Mouse (Mus musculus) c-Kit-positive CD71-positive TER-119-positive erythroid progenitor cells, embryonic 14.5 days (primary cell): ENCODE results near the gene Zfp13.

Experiments used
- DNase-seq: peaks from one replicate; pipeline ENCODE4 v3.0.0-alpha.2; 2013; ENCODE audit warnings: low spot score

The Zfp13 gene

DNA sequence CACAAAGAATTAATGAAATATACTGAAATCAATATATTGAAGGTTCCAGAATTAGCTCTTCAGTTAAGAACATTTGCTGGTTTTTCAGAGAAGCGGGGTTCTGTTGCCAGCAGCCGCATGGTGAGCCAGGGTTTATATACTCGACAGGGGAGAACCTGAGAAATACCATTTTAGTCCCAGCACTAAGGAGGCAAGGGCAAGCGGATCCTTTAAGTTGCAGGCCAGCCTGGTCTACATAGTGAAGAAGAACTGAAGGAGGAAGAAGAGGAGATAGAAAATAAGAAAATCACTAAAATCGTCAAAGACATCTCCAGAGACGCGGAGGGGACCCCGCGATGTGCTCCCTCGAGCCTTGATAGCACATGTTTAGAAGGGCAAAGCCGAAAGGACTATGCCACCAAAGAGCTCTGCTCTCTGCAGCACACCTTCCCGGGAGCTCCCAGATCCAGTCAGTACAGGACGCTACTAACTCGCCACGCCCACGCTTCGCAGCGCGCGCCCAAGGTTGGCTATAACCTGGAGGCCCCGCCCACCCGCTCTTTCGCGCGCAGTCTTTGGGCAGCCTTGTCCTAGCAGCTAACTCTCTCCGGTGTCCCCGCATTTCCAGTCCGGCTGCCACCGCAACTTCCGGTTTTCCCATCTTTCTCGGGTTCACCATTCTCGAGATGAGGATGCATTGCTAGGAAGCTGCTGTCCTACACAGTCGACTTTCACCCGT is 6.9 kb downstream of the Zfp13 start:
- DNase-seq, result peak; percentile 96

GRCm38 (mm10) chr17:23587253-23587652 is 12.0 kb downstream of the Zfp13 start:
- DNase-seq, result no peak

GRCm38 (mm10) chr17:23585721-23586491 is 13.4 kb downstream of the Zfp13 start:
- no peak for DNase-seq

- no peak for DNase-seq
Observed at GRCm38 (mm10) chr17:23584786-23585185, 14.5 kb downstream of the Zfp13 start.

GRCm38 (mm10) chr17:23575951-23576552 is 23.2 kb downstream of the Zfp13 start:
- no peak for DNase-seq

DNA sequence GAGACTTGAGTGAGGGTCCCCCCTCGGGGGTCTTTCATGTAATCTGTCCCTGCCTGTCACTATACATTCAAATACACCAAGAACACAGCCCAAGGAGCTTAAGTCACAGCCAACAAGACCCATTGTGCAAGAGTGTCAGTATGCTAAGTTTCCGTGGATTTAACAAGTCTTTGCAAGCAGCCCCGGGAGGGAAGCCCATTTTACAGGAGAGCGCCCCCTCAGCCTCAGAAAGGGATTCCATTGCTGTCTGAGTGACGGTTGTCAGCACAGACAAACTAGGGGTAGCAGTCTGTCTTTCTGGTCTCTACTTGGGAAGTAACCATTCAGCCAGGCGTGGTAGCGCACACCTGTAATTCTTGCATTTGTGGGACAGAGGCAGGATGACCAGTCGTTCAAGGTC is 25.2 kb downstream of the Zfp13 start:
- DNase-seq, result no peak

- DNase-seq, result no peak
Observed at GRCm38 (mm10) chr17:23572059-23572458, 27.2 kb downstream of the Zfp13 start.

- no peak for DNase-seq
Observed at GRCm38 (mm10) chr17:23571084-23571483, 28.2 kb downstream of the Zfp13 start.

DNA sequence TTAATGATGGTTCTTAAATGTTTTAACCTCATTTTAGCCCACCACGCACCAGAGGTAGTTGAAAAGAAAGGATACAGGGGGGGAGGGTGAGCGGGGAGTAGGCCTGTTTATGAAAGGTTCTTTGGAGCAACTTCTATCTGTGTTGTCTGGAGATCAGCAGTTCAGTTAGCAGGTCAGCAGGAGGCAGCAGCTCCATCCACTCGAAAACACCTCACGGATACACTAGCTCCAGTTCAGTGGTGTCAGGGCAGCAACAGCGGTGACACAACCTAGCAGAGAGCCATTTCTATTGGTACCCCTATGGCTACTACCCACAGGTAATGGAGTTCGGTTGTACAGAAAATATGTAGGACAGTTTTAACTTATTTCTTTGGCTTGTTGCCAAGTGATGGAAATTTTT is 29.3 kb downstream of the Zfp13 start:
- no peak for DNase-seq

- no peak for DNase-seq
Observed at GRCm38 (mm10) chr17:23568370-23568769, 30.9 kb downstream of the Zfp13 start.

DNA sequence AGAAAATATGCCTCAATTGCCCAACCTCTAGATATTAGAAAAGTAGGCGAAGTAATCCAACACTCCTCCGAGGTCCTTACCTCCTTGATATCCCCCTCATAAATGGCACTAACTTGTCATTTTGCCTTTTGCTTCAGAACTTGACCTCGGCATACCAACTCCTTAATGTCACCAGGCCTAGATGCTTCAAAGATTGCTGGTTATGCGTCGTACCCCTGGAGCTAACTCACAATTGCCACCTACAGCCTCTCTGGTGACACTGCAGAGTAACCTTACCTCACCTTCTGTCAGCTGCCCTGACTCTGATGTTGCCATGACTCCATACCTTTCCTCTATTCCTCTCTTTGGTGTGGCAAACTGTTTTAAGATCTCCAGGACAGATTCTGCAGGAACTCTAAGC is 32.5 kb downstream of the Zfp13 start:
- no peak for DNase-seq

- no peak for DNase-seq
Observed at GRCm38 (mm10) chr17:23564368-23564715, 34.9 kb downstream of the Zfp13 start.

- DNase-seq, result peak; percentile 95
Observed at GRCm38 (mm10) chr17:23563595-23564367, 35.5 kb downstream of the Zfp13 start, which contains the start of gene Zfp213. Gene Zfp213 (minus strand): TSS chr17:23564238.

GRCm38 (mm10) chr17:23559767-23560166 is 39.5 kb downstream of the Zfp13 start:
- DNase-seq, result peak; percentile 62

DNA sequence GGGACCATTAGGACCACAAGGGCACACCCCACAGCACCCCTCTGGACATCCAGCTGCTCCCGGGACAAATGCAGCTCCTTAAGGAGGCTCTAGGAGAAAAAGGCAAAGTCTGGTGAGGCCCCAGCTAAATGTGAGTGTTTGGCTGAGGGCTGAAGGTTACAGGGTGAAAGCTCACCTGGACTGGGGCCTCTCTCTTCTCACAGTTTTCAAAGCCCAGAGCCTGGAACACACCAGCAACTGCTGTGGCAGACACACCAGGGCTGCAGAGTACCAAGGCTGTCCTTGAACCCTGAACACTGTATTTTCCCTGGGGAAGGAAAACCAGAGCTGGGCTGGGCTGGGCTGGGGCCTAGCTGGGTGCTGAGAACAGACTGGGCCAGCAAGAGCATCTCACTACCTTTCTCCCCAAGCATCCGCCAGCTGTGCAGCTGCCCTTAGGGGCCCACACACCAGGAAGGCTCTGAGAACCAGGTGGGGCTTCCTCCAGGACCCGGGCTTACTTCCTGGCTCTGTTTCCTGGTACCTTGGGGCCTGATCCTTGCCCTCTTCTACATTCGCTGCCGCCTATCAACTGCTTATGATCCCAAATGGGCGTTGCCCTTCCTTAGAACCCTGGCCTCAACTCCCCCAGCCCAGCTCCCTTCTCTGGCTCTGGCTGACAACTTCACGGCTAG is 43.9 kb downstream of the Zfp13 start:
- no peak for DNase-seq

GRCm38 (mm10) chr17:23554321-23554720 is 45.0 kb downstream of the Zfp13 start:
- no peak for DNase-seq

DNA sequence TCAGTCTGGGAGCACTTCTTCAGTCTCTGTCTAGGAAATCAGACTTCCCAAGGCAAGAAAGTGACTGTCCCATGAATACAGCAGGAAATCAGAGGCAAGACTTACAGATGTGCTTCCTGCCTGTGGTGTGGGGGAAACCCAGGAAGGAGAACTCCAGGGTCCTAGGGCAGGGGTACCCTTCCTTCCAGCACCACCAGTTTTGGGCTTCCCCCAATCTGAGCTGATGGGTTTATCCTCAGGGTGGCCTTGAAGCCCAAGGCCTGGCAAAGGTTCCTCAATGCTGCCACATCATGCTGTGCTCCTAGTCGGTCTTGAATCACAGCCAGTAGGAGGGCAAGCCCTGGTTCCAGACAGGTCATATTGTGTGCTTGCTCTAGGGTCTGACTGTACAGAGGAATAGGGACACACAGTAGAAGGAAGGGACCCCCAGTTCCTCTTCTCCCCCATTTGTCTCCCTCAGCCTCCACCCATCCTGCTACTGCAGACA is 45.6 kb downstream of the Zfp13 start:
- no peak for DNase-seq

- DNase-seq, result no peak
Observed at GRCm38 (mm10) chr17:23552896-23553633, 46.2 kb downstream of the Zfp13 start.

DNA sequence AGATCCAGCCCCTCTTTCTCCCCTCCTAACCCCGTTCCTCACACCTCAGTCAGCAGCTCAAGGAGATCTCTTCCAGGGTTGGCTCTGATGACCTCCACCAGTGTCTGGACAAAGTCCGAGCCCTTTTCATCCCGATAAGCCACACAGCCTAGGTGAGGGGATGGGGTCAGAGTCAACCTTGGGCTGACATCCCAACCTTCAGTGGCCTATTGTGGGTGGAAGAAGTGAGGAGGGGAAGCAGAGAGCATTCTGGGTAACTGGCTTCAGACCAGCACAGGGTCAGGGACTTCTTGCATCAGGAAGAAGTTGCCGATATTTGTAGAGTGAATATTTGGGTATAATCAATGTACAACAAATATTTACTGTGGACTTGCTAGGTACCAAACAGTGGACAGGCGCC is 47.3 kb downstream of the Zfp13 start:
- no peak for DNase-seq

- DNase-seq, result no peak
Observed at GRCm38 (mm10) chr17:23551416-23551815, 47.9 kb downstream of the Zfp13 start.

GRCm38 (mm10) chr17:23550856-23551255 is 48.4 kb downstream of the Zfp13 start:
- peak; percentile 47 for DNase-seq
